Mouse (Mus musculus) liver, embryonic 16.5 days (tissue): ENCODE measurements around the gene Otud7a. TPM values are rescaled to one million over a fixed set of nuclear protein-coding genes. Genes with fewer than 3 reads are reported as not detected.

ENCODE experiments used
- ATAC-seq: fragments of 200-750 bp; cut with Nextera tagmentation; 2 replicates; pipeline ENCODE4 v1.8.0; 2017; ENCODE audit warnings: low read depth, mild to moderate bottlenecking, moderate number of reproducible peaks, moderate library complexity
- H3K27ac ChIP-seq: fragments of 300-500 bp; sonication (generic); 2 replicates; pipeline ENCODE4 v1.5.1; 2014; ENCODE audit warnings: mild to moderate bottlenecking, low read length
- H3K27me3 ChIP-seq: fragments of 300-500 bp; sonication (generic); 2 replicates; pipeline ENCODE4 v1.6.1; 2014; ENCODE audit warnings: low read depth, low read length, mixed read lengths; ENCODE audit not compliant: control insufficient read depth, insufficient read depth
- H3K36me3 ChIP-seq: fragments of 300-500 bp; sonication (generic); 2 replicates; pipeline ENCODE4 v1.6.1; 2014; ENCODE audit warnings: mild to moderate bottlenecking; ENCODE audit not compliant: control insufficient read depth, insufficient read depth
- H3K4me1 ChIP-seq: fragments of 300-500 bp; sonication (generic); 2 replicates; pipeline ENCODE4 v1.6.1; 2014; ENCODE audit warnings: low read depth, low read length, mixed read lengths; ENCODE audit not compliant: control insufficient read depth
- H3K4me2 ChIP-seq: fragments of 300-500 bp; sonication (generic); 2 replicates; pipeline ENCODE4 v1.6.1; 2014; ENCODE audit warnings: low read depth, low read length, mixed read lengths
- H3K4me3 ChIP-seq: fragments of 300-500 bp; sonication (generic); 2 replicates; pipeline ENCODE4 v1.5.1; 2014; ENCODE audit warnings: low read depth, mild to moderate bottlenecking, low read length
- H3K9ac ChIP-seq: fragments of 300-500 bp; sonication (generic); 2 replicates; pipeline ENCODE4 v1.6.1; 2014; ENCODE audit warnings: low read depth, low read length
- H3K9me3 ChIP-seq: fragments of 300-500 bp; sonication (generic); replicated peaks from 2 replicates; pipeline ENCODE4 v1.6.1; 2016; ENCODE audit warnings: low read length; ENCODE audit not compliant: control insufficient read depth
- WGBS: fragments of 180-500 bp; shearing (Covaris S2); extraction: QIAGEN DNeasy Blood & Tissue Kit; methylation state at CpG from one replicate; pipeline ENCODE4 v1.1.7; 2014; ENCODE audit not compliant: insufficient replicate concordance; 5-methylcytosine and 5-hydroxymethylcytosine counted together
- polyA plus RNA-seq: library from polyadenylated mRNA; unstranded; fragments of >200 nt; fragmentation: Nextera tagmentation; extraction: Ambion mirVana; gene quantifications from 2 replicates; pipeline ENCODE4 v1.2.1, GENCODE M21; 2015

The Otud7a gene
- polyA plus RNA-seq, 1 experiment from 2014 or later, result not detected

DNA sequence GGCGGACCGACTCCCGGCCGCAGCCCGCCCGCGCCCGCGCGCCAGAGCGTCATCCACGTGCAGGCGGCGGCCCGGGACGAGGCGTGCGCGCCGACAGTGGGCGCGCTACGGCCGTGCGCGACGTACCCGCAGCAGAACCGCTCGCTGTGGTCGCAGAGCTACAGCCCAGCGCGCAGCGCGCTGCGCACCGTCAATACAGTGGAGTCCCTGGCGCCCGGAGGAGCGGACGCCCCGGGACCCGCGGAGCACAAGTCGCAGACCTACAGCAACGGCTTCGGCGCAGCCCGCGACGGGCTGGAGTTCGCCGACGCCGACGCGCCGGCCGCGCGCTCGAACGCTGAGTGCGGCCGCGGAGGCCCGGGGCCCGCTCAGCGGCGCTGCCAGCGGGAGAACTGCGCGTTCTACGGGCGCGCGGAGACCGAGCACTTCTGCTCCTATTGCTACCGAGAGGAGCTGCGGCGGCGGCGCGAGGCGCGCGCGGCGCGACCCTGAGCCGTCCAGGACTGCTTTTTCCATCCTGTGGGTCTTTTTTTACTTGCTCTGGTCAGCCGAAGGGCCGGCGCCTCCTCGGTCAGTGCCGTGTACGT is 313.8 kb downstream of the Otud7a start:
- 2% methylated on average over 97 of the region's 97 CpGs for WGBS

DNA sequence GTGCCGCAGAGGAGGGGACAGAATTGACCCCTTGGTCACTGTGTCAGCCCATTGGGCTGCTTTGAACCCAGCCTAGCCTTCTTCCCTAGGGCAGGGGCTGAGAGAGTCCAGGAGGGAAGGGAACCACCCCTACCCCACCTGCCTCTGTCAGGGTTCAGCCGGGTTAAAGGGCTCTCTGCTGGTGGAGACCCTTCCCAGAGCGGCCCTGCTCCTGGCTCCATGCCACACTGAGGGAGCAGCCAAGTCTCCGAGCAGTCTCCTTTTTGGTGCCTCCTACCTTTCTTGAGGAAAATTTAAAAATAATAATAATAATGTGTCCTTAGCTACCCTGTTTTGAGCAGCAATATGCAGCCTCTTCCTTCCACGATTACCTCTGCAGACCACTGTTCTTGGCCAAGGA is 315.1 kb downstream of the Otud7a start:
- no peak for ATAC-seq
- no peaks in the 10 kb centered on the region; the same call in 1 of the 2 replicates for H3K4me1 ChIP-seq
- H3K36me3 ChIP-seq, result no peaks in the 10 kb centered on the region
- no peak overlapping the region for H3K9ac ChIP-seq
- H3K27me3 ChIP-seq, result peaks cover 62% of the 10 kb centered on the region
- no peaks in the 10 kb centered on the region for H3K9me3 ChIP-seq
- WGBS, result 16% methylated on average over 5 of the region's 5 CpGs
- no peak overlapping the region for H3K4me3 ChIP-seq
- H3K27ac ChIP-seq, result no peak overlapping the region
- H3K4me2 ChIP-seq, result no peak overlapping the region

More for the DNA sequence above, 313.8 kb downstream of the Otud7a start:
- H3K4me1 ChIP-seq, result no peaks in the 10 kb centered on the region; the same call in 1 of the 2 replicates
- H3K27ac ChIP-seq, result no peak overlapping the region
- 0 out of 2 replicates have a peak overlapping the region, but pooled peaks have one; percentile 4 for H3K4me2 ChIP-seq
- no peaks in the 10 kb centered on the region for H3K9me3 ChIP-seq
- H3K36me3 ChIP-seq, result no peaks in the 10 kb centered on the region
- H3K4me3 ChIP-seq, result no peak overlapping the region; the same call in 1 of the 2 replicates
- ATAC-seq, result no peak
- H3K27me3 ChIP-seq, result peaks cover 73% of the 10 kb centered on the region
- no peak overlapping the region for H3K9ac ChIP-seq

DNA sequence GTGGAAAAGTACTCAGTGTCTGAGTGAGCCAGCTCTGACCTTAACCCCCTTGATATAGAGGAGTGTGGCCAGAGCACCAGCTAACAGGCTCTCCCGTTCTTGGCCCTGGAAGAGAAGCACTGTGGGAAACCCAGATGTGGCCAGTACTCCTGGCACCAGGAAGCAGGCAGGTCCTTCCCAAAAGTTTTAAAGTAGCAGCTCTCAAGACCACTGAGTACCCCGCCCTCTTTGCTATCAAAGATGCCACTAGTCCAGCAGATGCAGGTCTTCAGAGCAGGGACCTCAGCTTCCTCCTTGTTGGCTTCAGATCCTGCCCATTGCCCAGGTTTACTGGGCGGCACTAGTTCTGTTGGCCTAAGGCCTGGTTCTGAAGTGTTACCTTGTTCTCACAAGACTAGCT is 318.0 kb downstream of the Otud7a start:
- Histone ChIP-seq H3K4me3 (no peak overlapping the region), H3K36me3 (no peaks in the 10 kb centered on the region), H3K9ac (no peak overlapping the region), H3K4me2 (no peak overlapping the region), H3K27ac (no peak overlapping the region), H3K4me1 (no peaks in the 10 kb centered on the region), H3K9me3 (no peaks in the 10 kb centered on the region), H3K27me3 (peaks cover 32% of the 10 kb centered on the region)
- no peak for ATAC-seq
- WGBS, result 52% methylated on average over 3 of the region's 3 CpGs

DNA sequence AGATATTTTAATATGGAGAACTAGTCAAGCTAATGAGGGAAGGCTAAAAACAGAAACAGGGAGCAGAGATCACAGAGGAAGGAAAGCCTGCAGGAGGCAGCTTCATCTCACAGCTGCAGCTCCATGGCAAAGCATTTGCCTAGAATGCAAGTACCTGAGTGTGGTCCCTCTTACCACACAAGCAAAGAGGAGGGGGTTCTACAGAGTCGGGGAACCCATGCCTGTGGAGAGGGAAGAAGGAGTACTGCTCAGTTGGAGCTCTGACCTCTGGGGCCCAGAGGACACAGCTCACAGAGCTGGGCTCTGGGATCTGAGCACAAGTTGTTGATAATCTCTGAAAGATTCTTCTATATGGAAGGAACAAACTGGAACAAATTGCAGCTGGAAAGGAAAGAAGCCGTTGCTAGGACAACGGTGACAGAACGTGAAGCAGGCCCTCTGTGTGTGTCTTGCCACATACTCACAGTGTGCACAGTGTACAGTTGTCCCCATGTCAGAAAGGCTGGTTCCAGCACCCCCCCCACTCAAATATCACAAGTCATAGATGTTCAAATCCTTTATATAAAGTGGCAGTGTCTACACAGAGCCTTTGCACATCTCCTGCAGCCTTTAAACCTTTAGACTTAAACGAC is 324.0 kb downstream of the Otud7a start:
- no peak for ATAC-seq
- no peaks in the 10 kb centered on the region for H3K27me3 ChIP-seq
- no peak overlapping the region for H3K4me3 ChIP-seq
- WGBS, result 52% methylated on average over 5 of the region's 5 CpGs
- no peak overlapping the region for H3K9ac ChIP-seq
- no peak overlapping the region for H3K4me2 ChIP-seq
- no peak overlapping the region for H3K27ac ChIP-seq
- H3K4me1 ChIP-seq, result no peaks in the 10 kb centered on the region
- no peaks in the 10 kb centered on the region for H3K36me3 ChIP-seq
- no peaks in the 10 kb centered on the region for H3K9me3 ChIP-seq

DNA sequence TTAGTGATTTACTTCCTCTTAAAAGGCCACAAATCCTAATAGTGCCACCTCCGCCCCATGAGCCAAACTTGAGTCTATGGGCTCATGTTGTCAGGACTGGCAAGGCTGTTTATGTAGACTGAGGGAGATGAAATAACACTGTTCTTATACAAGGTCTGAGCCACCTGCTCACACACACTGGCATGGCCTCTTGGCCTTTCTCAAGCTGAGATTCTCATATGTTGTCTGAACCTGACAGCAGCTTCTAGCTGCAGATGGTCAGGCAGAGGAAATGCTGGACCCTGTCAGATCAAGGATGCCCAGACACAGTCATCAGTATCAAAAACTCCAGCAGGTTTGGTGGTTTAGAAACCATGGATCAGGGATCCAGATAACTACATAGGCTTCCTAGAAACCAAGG is 328.7 kb downstream of the Otud7a start:
- H3K36me3 ChIP-seq, result no peaks in the 10 kb centered on the region
- H3K4me2 ChIP-seq, result no peak overlapping the region
- ATAC-seq, result no peak
- H3K9ac ChIP-seq, result no peak overlapping the region
- H3K27ac ChIP-seq, result no peak overlapping the region
- no peaks in the 10 kb centered on the region for H3K27me3 ChIP-seq
- WGBS, result 71% methylated on average over 1 of the region's 1 CpGs
- no peaks in the 10 kb centered on the region for H3K4me1 ChIP-seq
- no peak overlapping the region for H3K4me3 ChIP-seq
- no peaks in the 10 kb centered on the region for H3K9me3 ChIP-seq

DNA sequence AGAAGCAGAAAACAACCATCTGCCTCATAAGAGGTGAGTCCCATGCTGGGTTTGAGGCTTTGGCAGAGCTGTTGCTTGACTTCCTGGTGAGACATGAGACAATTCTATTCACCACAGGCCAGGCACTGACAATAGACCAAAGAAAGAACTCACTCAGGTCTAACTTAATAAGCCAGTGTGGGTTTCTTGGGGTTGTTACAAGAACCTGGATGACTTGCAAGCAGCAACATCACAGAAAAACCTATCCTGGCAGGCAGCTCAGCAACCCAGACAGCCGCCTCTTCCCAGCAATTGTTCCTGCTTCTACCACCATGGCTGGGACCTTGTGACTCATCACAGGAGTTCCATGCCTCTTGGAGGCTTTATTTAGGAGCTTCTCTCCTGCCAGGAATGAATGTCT is 329.7 kb downstream of the Otud7a start:
- no peaks in the 10 kb centered on the region for H3K36me3 ChIP-seq
- no peak overlapping the region for H3K27ac ChIP-seq
- H3K4me1 ChIP-seq, result no peaks in the 10 kb centered on the region
- no peak for ATAC-seq
- H3K4me3 ChIP-seq, result no peak overlapping the region
- no peak overlapping the region for H3K9ac ChIP-seq
- no peak overlapping the region for H3K4me2 ChIP-seq
- H3K27me3 ChIP-seq, result no peaks in the 10 kb centered on the region
- no peaks in the 10 kb centered on the region for H3K9me3 ChIP-seq
- WGBS, result 43% methylated on average over 1 of the region's 1 CpGs

DNA sequence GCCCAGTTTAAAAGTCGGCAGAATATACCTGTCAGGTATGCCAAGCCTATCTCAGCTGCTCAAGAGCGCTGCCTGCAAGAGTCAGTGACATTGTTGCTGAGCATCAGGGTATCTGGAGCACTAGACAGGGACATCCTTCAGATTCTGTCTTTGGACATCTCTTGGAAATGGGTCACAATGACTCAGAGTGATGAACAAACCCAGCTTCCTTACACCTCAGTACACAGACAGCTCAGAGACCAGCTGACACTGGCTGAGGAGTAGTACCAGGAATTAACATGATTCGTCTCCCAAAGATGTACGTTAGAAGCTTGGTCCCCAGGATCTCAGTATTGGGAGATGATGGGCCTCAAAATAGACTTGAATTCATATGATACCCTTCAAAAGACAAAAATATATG is 332.8 kb downstream of the Otud7a start:
- Histone ChIP-seq H3K4me3 (no peak overlapping the region), H3K4me1 (no peaks in the 10 kb centered on the region), H3K27me3 (no peaks in the 10 kb centered on the region), H3K4me2 (no peak overlapping the region), H3K27ac (no peak overlapping the region), H3K9ac (no peak overlapping the region), H3K36me3 (no peaks in the 10 kb centered on the region), H3K9me3 (no peaks in the 10 kb centered on the region)
- WGBS, result 60% methylated on average over 4 of the region's 4 CpGs
- ATAC-seq, result no peak

DNA sequence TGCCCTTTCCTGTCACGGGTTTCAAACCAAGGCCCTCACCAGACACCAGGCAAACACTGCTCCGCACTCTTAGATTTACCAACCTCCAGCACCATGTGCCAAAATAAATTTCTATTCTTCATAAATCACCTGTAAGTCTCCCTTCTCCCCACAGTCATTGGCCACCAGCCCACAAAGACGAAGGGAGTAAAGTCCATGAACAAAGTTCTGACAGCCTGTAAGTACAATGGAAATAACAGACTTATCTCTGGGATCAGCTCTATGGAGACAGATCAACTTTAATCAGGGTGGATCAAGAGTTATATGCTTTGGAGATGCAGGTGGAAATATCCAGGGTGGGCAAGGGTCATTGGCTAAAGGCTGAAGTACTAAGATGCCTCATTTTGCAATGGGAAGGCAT is 336.3 kb downstream of the Otud7a start:
- Histone ChIP-seq H3K4me3 (no peak overlapping the region), H3K27me3 (no peaks in the 10 kb centered on the region), H3K4me2 (no peak overlapping the region), H3K27ac (no peak overlapping the region), H3K36me3 (no peaks in the 10 kb centered on the region), H3K9me3 (no peaks in the 10 kb centered on the region), H3K4me1 (no peaks in the 10 kb centered on the region), H3K9ac (no peak overlapping the region)
- WGBS, result 56% methylated on average over 3 of the region's 3 CpGs
- no peak for ATAC-seq

DNA sequence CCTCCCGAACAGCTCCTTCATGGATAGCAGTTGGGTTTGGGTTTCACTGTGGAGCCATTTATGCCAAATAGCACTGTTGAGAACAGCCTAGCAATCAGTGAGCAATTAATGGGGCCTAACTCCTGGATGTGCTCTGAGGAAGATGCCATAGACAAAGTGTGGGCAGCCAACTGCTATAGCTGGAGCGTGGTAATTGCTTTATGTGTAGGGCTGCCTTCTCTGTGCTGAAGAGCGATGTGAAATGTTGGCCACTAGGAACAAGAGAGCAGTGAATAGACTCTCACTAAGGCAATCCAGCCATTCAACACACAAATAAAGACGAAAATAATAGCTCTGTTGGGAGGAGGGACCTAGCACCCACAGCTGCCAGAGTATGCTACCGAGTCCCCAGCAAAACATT is 345.2 kb downstream of the Otud7a start:
- no peak for ATAC-seq
- Histone ChIP-seq H3K4me3 (no peak overlapping the region), H3K4me2 (no peak overlapping the region), H3K27ac (no peak overlapping the region), H3K4me1 (no peaks in the 10 kb centered on the region), H3K9me3 (no peaks in the 10 kb centered on the region), H3K9ac (no peak overlapping the region), H3K27me3 (no peaks in the 10 kb centered on the region), H3K36me3 (no peaks in the 10 kb centered on the region)
- WGBS, result 62% methylated on average over 5 of the region's 5 CpGs
